In the genomic region with DNA sequence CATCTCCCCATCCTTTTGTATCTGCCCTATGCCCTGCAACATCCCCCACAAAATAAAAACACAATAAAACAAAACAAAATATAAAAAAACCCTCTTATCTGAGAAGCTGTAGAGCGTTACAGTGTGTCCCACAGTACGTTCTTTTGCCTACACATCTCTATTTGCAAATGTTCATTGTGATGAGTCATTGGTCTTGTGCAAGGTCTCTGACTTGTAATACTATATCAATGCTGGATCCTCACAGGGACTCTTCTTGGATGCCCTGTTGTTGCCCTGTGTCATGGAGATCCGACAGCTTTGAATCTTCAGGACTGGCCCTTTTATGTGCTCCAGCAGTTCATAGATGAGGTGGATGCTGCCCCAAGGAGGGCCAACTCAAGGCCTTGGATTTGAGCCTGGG, we compare ENCODE assay signal across 15 mouse cellular contexts. TPM values are rescaled to one million over a fixed set of nuclear protein-coding genes. Genes with fewer than 3 reads are reported as not detected.
"Had no signal": no experiment of that assay in that cellular context is flagged by ENCODE, and none has a peak within 500 bp of the region (broad histone marks: within the 10 kb centered on the region; RNA-seq: fewer than 3 reads in every experiment).

No protein-coding gene starts in this region.

- H3K27ac ChIP-seq: lung, embryonic 15.5 days; midbrain, embryonic 10.5 days; midbrain, embryonic 12.5 days; neural tube, embryonic 12.5 days; stomach, embryonic 15.5 days; stomach, postnatal 0 days had no signal

- H3K27me3 ChIP-seq: lung, embryonic 15.5 days; neural tube, embryonic 12.5 days; stomach, embryonic 15.5 days had no signal

- H3K36me3 ChIP-seq: lung, embryonic 15.5 days; midbrain, embryonic 10.5 days; midbrain, embryonic 12.5 days; neural tube, embryonic 12.5 days; stomach, embryonic 15.5 days had no signal

- H3K4me1 ChIP-seq: lung, embryonic 15.5 days; midbrain, embryonic 12.5 days; neural tube, embryonic 12.5 days had no signal

- H3K4me3 ChIP-seq: lung, embryonic 15.5 days; midbrain, embryonic 10.5 days; midbrain, embryonic 12.5 days; neural tube, embryonic 12.5 days; stomach, embryonic 15.5 days had no signal

- DNase-seq: lung, adult 18-20 months; lung, postnatal 10 days; lung, postnatal 4 days; midbrain, embryonic 14.5 days; right cerebral cortex, postnatal 14 days; thymus, adult 2 months; thymus, postnatal 25 days had no signal

RNA-seq across cellular contexts. Expression of a gene that starts 55.8 kb away (rescaled TPM):
- total RNA-seq: megakaryocyte-erythroid progenitor cell, adult 5-6 weeks; monocyte, adult 5-6 weeks had no signal
